Mouse (Mus musculus) megakaryocyte, adult 5-6 weeks (primary cell): ENCODE data around the gene Rsph9. TPM values are rescaled to one million over a fixed set of nuclear protein-coding genes. Genes with fewer than 3 reads are reported as not detected.

Experiments
- ATAC-seq: 2 replicates; pipeline ENCODE4 v1.8.0; 2016; ENCODE audit warnings: mild to moderate bottlenecking, inconsistent platforms; ENCODE audit not compliant: poor library complexity, severe bottlenecking
- total RNA-seq, 2 experiments: library from RNA; stranded (forward) in 1 of 2; stranded (reverse) in 1 of 2; fragments of 153-499, 151-499 nt in 1 of 2; fragments of 221-1000, 200-1000 nt in 1 of 2; gene quantifications; 2 replicates each; pipeline versions ENCODE4 v1.2.3 to v1.2.4; 2015 to 2017

Gene Rsph9
- total RNA-seq, 2 experiments from 2014 or later, result not detected

- ATAC-seq, result no peak
Observed at GRCm38 (mm10) chr17:46108286-46108685, 35.7 kb downstream of the Rsph9 start.

GRCm38 (mm10) chr17:46104487-46104886 lies 39.5 kb downstream of the Rsph9 start:
- peak; percentile 60 for ATAC-seq

- no peak for ATAC-seq
Observed at GRCm38 (mm10) chr17:46102608-46103159, 41.3 kb downstream of the Rsph9 start.

- ATAC-seq, result no peak
Observed at GRCm38 (mm10) chr17:46101906-46102305, 42.1 kb downstream of the Rsph9 start.

- no peak for ATAC-seq
Observed at GRCm38 (mm10) chr17:46098525-46098924, 45.5 kb downstream of the Rsph9 start.

- ATAC-seq, result no peak
Observed at GRCm38 (mm10) chr17:46091899-46092298, 52.1 kb downstream of the Rsph9 start.

GRCm38 (mm10) chr17:46091351-46091750 lies 52.7 kb downstream of the Rsph9 start:
- no peak for ATAC-seq

GRCm38 (mm10) chr17:46086341-46086870 lies 57.6 kb downstream of the Rsph9 start:
- ATAC-seq, result no peak

DNA sequence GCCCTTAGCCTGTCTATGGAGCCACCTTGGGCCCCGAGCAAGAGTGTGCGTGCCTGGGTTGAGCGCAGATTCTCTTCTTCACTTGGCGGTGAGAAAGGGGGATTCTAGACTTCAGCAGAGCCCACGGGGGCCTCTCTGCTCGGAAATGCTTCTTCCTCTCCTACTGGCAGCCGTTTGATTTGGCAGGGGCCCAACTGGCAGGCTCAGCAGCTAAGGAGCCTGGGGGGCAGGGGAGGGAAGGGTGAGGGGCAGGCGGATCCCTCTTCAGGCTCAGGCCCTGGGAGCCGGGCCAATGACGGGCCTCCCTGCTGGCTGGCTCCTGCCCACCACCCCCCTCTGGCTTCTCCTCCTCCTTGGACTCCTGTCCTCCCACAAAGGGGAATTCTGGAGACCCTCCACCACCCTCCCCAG lies 59.9 kb downstream of the Rsph9 start:
- no peak for ATAC-seq

DNA sequence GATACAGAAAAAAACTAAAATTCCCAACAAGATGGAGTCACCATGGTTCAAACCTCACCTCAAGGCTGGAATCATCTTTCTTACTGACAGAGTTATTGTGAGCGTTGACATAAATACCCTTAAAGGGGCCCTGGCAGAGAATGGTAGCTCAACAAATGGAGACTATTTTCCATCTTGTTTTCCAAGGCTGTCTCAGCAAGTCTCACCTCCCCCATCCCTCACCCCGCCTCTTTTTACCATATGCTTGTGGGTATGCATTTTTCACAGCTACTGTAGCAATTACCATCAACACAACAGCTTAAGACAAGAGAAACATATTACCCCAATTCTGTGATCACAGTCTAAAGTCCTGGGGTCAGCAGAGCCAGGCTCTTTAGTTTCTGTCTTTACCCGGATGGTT lies 60.6 kb downstream of the Rsph9 start:
- ATAC-seq, result no peak

- ATAC-seq, result no peak
Observed at GRCm38 (mm10) chr17:46081657-46082056, 62.4 kb downstream of the Rsph9 start.

DNA sequence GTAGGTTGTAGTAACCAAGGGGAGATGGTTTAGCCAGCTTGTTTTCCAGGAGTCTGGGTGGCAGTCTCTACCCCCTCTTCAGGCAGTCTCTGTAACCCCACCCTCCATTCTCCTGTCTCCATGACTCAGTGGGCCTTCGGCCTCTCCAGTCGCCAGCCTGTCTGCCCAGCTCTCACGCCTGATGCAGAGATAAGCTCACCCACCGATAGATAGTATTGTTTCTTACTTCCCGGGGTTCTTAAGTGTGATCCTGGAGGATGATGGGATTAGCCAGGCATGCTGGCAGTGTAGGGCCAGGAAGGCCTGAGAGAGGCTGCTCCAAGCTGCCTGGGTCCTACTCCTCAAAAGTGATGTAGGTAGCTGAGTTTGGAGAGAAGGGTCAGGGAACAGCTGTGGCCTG lies 63.0 kb downstream of the Rsph9 start:
- ATAC-seq, result no peak

DNA sequence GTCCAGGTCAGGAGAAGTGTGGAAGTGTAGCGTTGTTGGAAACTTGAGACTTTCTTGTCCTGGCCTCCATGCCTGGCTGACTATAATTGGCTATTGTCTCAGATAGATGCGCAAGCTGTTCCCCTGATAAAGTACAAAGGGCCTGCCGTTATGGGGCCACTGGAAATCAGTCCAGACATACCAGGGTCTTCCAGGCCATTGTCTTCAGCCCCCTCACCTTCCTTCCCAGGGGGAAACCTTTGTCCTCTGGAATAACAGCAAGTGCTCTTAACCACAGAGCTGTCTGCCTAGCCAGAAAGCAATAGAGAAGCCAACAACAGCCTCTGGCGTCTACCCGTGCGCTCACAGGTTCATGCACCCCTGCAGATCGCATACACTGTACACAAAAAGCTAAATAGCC lies 63.6 kb downstream of the Rsph9 start:
- ATAC-seq, result no peak

- no peak for ATAC-seq
Observed at GRCm38 (mm10) chr17:46079037-46079436, 65.0 kb downstream of the Rsph9 start.

DNA sequence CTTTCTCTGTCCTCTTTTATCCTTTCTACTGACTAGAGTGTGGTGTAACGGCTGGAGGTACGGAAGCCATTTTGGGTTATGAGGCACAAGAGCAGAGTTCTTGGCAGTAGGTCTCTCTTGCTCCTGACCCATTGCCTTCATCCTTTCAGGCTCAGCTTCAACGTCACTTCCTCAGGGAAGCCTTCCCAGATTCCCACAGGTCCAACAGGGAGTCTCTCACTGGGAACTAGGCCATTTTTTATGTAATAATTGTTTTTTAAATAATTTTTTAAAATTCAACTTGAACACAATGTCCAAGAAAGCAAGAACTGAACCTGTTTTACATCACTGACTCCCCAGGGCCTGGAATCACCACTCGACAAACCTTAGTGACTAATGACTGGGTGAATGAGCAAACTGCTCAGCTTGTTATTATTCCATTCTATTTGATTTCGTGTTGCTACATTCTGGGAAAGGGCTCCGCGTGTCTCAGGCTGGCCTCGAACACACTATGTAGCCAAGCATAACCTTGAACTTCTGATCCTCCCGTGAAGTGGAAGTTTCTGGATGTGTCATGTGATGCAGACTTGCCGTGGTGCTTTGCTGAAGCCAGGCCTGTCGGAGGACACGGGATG lies 66.0 kb downstream of the Rsph9 start:
- ATAC-seq, result no peak

- ATAC-seq, result no peak
Observed at GRCm38 (mm10) chr17:46076260-46076551, 67.8 kb downstream of the Rsph9 start.

DNA sequence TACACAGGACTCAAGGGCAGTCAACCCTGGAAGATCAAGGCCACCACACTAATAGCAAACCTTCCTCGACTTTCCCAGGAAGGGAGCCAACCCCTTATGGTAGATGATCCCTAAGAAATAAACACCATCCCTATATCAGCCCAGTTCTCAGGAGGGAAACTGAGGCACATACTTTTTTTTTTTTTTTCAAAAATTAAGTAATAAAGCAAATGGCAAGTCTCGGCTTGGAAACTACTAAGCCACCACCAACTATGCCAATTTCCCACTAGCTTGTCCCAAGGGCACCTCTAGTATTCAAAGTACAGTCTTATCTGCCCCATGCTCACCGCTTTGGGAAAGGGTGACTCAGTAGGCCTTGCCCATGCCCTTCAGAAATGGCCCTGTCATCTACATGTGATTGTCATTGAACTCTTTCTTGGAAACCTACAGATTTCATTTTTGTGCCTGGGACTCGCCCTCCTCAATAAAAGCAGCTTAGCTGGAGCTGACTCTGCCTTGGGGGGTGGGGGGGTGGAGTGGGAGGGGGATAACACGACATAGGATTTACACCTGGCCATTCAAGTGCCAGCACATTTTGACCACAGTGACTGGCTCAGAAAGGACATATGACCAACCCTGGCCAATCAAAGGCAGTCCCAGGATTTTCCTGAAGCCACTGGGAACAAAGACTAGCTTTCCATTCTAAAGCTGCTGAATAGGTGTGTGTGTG lies 68.3 kb downstream of the Rsph9 start:
- ATAC-seq, result no peak

DNA sequence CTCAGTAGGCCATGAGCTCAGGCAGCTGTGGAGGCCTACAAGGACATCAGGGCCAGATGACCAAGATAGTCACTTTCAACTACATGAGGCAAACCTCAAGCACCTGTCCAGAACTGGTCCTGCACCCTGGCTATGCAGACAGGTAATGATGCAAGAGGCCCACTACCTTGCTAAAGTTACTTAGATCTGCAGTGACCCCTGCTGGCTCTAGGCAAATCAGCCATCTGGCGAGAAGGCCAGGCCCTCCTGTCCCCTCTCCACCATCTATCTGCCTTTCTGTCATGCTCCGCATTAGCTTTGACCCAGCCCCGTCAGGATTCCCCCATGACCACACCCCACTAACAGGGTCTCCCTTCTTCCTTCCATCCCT lies 68.9 kb downstream of the Rsph9 start:
- peak; percentile 56 for ATAC-seq

DNA sequence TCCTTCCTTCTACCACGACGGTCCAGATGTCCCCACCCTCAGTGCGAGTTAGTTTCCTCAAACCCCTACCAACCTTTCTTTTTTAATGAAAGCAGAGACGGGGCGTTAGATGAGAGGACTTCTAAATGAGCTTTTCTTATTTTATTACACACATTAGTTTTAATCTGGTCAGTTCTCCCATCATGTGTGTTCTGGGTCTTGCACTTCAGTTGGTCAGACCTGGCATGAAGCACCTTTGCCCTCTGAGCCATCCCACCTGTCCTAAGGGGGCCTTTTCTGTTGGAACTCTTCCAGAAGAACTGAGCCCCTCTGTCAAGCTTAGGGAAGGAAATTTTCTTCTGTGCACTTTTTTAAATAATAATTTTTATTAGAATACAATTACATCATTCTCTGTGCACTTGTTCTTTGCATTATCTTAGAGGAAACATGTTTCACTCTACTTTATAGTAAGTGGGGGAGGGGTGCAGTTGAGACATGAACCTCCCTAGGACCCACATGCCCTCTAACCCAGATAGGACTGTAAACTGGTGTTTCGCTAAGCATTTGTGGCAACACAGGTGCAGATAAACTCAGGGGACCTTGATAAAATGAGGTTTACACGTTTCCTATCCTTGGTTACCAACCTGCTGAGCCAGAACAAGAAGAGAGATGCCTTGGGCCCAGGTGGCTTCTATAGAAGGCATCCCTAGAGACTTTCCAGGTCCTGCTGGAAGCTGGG lies 69.5 kb downstream of the Rsph9 start:
- no peak for ATAC-seq

GRCm38 (mm10) chr17:46073730-46074301 lies 70.2 kb downstream of the Rsph9 start:
- peak; percentile 91 for ATAC-seq
